Mouse (Mus musculus) A20 (cell line): ENCODE data around the gene Angel1.

Experiments
- DNase-seq: peaks from one replicate; pipeline ENCODE4 v3.0.0-alpha.2; 2011; ENCODE audit warnings: low read depth, low spot score

The Angel1 gene

DNA sequence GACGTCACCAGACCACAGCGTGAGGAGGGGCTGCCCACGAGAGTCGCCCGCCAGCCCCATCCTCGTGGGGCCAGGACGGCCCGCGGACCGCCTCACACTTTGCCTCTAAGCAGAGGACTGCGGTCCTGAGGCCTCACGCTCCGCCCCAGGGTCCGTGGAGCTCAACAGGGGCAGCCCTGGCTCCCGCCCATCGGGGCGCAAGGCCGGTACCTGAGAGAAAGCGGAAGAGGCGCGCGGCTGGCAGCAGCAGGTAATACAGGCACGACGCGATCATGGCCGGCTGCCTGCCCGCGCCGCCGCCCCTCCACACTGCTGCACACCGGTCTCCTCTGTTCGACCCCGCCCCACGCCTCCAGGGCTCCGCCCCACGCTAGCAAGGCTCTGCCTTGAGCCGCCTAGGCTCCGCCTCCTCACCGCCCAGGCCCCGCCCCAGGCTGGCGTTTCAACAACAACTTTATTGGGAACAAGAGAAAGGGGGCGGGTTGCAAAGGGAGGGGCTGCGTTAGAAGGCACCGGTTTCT, at the start of gene Angel1:
Gene Angel1, minus strand, starts transcription at position 341 of the 521 bp plus-strand sequence.
- DNase-seq: peak; percentile 98

DNA sequence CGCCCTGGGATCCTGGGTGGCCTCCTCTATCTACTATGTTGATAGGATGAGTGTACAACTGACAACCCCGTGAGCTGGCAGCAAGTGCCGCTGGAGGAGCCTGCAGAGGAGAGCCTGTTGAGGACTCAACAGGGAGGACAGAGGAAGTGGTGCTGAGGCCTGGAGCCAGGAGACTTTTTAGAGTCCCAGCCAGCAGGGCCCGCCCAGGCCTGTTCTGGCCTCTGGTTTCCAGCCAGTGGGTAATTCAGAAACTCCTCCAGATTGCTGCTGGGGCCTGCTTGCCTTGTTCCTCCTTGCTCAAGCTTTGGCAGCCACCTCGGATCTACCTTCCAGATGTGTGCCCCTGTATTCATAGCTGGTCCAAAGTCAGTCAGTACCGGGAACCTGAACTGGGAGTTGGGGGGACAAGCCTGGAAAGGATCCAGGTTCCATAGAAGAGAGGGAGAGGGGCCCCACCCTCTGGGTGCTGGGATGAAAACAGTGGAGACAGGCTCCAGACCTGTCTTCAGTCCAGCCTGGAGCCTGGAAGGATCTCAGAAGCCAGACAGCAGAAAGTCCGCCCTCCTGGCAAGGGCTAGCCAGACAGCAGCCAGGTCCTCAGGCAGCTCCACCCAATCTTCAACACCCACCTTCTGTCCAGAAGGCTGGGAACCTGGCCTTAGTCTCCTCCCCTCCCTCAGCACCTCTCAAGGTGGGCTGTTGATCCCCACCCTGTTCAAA, 49.5 kb upstream of the Angel1 start:
- no peak for DNase-seq

DNA sequence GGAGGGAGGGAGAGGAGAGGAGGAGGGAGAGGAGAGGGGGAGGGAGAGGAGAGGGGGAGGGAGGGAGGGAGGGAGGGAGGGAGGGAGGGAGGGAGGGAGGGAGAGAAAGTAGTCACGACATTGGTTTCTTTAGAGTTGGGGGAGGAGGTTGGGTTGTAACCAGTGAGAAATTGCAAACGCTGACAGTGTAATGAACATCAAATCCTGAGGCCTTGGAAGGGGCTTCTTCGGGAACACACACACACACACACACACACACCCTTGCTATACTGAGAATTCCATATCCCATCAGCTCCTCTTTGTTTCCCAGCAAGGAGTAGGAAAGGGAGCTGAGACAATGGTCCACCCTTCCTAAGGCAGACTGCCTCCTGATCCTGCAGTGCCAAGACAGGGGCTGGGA, 46.3 kb upstream of the Angel1 start:
- DNase-seq: no peak

DNA sequence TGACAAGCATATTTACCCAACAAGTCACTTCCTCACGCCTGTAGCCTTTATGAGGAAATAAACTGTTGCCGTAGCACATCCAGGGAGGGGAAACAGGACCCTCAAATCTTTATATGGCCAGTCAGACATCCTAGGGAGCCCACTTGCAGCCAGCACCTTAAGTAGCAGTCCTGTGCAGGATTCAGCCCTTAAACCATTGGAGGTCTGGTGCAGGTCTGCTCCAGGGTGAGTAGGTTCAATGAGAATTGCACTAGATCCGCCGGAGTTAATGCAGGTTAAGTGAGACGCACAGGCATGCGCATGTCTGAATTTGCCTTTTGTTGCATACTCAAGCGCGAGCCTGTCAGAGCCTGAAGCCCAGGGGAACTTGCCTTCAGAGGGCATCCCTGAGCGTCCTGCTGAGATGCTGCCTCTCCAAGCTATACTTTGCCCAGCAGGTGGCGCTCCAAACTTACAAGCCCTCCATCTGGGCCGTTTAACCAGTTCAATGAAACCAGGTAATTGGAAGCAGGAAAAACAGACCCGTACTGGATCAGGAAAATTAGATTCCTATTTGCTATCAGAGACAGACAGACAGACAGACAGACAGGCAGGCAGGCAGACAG, 45.7 kb upstream of the Angel1 start:
- peak; percentile 90 for DNase-seq

DNA sequence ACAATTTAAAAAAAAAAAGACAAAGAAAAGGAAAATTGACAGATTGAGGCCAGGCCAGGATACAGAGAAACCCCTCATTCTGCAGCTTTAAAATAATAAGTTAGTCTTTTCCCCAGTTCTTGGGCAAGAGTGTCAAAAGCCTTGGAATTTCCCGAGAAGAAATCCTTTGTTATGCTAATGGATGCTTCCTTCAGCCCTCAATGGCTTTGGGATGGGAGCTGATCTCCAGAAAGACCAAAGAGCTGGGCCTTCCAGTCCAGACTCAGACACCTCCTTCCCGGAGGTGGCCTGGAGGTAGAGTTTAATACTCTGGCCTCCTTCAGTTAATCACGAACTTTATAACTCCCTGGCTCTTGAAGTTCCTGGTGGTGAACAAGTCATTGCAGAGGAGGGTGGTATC, 44.7 kb upstream of the Angel1 start:
- DNase-seq: no peak

DNA sequence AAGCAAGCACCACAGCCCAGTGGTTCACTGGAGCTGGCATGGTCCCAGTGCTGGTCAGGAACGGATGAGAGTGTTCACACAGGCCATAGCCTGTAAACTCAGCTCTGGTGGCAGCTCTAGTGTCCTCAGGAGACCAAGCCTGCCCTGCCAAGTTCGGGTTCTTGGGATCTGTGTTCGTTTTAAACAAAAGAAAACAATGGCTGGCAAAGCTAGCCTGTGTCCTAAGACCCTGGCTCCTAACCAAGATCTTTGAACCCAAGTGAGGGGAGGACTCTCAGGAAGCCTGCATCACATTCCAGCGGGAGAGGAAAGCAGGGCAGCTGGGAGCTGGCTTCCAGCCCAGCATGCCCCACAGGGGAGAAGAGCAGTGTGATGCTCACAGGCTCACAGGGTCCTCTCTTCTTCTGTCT, 44.0 kb upstream of the Angel1 start:
- no peak for DNase-seq

DNA sequence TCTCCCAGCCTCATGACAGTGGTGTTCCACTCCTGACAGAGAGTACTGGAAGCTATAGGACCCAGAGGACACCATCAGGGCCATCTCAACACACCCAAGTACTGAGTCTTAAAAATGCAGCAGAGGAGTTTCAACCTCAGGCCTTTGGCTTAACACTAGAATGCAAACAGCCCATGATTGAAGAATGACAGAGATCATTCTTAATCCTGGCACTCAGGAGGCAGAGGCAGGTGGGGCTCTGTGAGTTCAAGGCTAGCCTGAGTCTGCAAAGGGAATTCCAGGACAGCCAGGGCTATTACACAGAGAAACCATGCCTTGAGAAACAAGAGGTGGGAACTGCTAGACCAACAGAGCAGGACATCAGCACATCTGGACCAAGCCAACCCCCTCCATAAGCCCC, 43.6 kb upstream of the Angel1 start:
- no peak for DNase-seq

DNA sequence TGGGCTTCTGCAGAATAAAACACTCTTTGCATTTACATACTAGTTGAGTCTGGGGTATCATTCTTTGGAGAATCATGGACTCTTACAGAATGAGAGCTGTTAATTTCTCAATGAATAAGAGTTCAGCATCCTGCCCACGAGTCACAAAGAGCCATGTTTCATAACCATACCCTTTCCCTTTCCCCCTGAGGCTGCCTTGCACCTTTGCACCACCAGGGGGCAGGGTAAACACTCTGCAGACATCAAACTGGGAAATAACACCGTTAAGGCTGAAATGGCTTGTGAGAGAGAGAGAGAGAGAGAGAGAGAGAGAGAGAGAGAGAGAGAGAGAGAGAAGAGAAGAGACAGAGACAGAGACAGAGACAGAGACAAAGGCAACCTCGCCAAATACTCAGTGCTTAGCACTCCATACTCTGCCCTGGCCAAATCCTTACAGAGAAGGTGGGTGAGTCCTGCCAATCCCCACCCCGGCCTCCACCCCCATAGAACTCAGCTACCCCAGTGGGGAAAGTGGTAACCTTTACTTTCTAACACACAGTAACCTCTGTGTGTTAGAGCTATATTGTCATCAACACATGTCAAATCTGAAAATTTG, 42.8 kb upstream of the Angel1 start:
- peak; percentile 63 for DNase-seq

DNA sequence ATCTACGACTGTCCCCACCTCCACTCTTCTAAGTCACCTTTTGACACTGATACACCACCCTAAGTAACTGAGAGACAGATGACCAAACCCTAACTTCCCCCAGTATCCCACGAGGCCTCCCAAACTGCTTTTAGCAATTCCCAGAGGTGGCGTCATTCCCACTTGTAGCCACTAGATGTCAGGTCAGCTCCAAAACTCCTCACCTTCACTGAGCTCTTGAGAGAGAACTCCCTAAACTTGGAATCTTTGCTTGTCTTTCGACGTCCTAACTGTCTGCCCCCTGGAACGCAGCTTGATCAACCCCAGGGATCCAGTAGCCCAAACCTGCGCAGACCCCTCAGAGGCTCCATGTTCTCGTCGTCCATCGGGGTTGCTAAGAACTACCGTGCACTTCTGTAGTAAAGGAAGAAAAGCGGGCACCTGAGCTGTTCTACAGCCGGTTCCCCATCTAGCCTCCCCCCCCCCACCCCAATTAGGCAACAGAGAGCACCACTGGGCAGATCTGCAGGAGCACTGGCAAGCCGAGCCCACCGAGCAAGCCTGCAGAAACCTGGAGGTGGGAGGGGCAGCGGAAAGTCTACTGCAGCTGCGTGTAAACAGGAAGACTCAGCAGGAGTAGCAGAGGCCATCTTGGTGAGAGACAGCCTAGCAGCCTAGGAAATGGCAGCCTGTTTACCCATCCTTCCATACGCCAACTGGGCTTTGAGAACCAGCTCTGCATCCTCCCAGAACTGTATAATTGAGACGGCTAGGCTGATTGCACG, 41.8 kb upstream of the Angel1 start:
- peak; percentile 37 for DNase-seq

DNA sequence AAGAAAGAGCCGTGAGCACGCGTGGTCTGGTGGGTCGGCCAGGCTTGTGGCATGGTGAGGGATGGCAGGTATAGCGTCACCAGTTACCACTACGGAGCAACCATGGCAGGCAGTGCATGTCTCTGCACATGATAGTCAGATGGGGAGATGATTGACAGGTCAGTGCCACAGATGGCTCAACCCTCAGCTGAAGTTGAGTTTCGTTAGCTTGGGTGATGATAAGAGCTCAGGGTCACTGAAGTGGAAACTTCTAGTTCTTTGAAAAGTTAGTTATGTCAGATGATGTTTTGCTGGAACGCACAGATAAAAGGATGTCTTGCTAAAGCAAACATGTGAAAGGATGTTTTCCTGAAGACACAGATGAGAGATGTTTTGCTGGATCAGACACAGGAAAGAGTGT, 40.2 kb upstream of the Angel1 start:
- peak; percentile 12 for DNase-seq

DNA sequence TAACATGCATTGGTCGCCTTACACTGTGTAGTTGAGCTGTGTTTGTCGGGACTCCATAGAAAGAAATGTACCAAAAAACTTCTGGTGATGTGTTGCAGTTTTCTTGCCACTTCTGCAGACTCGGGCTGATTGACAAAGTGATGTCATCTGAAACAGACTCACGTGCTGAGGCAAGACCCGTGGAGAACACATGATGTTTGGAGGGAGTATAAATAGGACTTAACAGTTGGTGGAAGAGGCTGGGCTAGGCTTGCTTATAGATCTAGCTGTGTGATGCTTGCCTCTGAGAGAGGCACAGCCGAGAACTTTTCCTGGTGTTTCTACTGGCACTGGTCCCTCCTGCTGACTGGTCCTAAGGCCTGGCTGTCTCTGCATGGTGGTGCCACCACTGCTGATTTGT, 37.8 kb upstream of the Angel1 start:
- DNase-seq: no peak

DNA sequence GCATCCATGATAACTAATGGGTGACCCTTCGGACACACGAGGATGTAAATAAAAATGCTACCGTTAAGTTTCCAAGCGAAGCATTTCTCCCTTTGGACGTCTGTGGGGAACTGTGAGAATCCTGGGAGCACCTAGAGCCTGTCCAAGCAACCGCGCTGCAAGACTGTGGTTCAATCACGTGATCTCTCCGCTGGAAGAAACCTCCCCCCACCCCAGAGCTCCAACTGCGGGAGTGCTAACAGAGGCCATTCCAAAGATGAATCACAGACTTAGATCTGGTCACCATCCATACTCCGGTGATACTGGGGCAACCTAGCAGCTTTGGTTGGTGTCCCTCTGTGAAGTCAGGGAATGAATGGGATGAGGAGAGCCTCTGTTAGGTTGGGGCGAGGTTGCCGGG, 34.8 kb upstream of the Angel1 start:
- DNase-seq: no peak

DNA sequence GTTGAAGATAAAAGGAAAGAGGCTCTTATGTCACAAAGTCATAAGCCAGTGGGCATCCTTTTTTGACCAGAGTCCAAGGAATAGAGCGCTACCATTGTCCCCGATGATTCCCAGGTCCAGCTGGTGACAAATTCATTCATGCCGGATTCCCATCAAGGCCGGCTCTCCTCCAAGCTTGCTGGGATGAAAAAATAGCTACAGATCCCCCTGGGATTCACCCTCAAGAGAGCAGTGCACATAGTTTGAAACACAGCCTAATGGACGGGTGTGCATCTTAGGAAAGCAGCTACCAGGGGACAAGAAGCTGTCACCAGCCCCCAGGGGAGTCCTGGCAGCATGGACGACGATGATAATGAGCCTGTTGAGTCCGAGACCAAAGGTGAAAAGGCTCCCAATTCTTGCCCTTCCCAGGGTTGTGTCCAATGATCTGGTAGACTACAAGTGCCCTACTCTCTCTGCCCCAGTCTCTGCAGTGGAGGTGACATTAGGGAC, 8.1 kb upstream of the Angel1 start, which contains the start of gene Lrrc74a:
Gene Lrrc74a, plus strand, starts transcription at position 51 of the 492 bp plus-strand sequence.
- no peak for DNase-seq

DNA sequence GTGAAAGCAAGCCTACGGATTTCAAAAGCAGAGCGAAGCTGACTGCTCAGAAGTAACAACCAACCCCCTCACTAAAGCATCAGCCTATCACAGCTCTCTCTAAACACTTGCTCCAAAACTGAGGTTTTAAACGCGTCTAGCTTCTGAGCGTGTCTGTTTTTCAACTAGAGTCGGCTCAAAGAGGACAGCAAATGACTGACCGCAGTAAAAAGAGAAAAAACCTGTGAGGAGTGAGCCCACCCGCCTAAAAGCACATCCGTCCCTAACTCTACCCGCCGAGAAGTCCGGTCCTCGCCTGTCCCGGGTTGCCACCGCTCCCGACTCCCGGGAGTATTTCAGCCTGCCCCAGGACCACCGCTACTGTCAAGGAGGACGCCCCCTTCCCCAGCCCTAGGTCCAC, 554 bp downstream of the Angel1 start:
- DNase-seq: no peak

DNA sequence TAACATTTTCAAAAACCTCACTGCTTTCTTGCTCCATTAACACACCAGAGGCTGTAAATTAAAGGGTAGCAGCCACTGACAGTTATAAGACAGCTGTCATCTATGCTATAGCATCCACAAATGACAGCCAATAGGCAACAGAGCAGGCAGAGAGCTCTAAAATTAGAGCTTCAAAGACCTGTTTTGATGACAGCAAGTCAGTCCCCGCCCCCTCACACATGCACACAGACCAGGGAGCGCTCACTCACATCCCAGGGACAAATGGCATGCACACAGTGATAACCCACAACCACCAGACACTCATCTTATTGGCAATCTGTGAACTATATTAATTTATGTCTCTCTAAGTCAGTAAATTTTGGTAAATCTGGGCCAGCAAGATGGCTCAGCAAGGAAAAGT, 2.0 kb downstream of the Angel1 start:
- DNase-seq: no peak

DNA sequence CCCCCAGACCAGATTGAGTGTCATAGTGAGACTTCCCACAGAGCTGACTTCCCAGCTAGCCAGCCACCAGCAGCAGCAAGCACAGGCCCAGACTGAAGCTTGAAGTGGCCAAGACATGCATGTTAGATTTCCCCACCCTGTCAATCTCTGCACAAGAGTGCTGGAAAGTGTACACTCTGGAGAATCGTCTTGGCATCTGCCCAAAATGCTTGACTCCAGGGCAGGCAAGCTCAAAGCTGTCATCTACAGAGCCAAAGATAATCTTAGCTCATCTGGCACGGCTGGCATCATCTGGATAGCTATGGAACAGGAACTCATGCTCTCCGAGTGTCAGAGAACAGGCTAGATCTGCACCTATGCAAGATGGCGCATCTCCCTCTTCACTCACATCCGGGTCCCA, 4.8 kb downstream of the Angel1 start:
- no peak for DNase-seq

DNA sequence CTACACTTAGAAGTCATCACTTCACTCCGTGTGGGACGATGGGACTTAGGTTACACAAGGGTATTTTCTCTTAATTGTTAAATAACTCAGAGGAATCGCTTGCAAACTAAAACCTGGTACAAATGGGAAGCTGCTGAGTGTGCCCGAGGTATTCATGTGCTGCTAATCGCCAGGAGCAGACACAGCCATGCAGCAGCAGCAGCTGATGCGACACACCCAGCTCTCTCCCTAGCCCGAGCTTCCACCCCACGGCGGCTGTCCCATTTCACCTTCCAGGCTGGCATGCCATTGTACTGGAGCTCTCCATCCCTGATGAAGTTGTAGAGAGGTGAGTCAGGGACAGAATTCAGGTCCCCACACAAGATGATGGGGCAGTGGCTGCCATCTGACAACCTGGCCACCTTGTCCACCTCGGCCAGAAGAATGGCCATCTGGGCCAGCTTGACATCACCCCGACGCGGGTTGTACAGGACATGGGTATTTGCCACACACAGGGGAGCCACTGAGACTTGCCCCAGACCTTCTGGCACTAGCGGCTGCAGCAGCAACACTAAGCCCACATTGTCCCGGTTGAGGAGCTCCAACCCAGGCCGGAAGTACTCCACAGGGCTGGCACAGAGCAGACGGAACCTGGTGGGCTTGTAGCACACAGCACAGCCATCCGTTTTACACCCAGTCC, 6.2 kb downstream of the Angel1 start:
- DNase-seq: no peak

DNA sequence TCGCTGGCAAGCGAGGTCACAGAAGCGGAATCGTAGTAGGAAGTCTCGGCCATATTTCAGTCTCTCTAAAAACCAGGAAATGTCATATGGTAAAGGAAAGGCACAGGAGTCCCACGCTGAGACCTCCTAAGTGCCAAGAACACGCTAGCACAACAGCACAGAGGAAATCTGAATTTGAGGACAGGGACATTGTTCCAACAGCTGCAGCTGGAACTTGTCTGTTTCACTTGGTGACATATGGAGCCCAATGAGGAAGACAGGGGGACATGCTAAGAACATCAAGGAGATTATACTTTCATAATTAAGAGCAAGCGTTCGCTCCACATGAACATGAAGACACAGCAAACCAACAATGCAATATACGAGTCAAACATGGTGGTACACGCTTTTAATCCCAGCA, 9.3 kb downstream of the Angel1 start:
- no peak for DNase-seq

DNA sequence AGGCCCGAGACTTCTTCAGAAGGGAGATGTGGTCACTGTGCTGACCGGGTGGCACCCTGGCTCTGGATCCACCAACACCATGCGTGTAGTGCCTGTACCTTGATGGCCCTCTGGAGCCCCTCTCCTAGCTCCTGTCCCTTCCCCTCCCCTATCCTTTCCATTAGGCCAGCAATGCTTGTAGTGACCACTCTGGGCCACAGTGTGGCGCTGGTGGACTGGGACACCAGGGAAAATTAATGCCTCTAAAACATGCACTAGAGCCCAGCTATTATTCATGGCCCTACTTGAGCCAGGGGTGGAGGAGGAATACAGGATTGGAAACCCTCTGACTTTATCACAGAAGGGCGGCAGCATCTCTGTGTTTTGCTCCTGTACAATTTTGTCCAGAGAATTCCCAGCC, 10.9 kb downstream of the Angel1 start:
- peak; percentile 51 for DNase-seq

DNA sequence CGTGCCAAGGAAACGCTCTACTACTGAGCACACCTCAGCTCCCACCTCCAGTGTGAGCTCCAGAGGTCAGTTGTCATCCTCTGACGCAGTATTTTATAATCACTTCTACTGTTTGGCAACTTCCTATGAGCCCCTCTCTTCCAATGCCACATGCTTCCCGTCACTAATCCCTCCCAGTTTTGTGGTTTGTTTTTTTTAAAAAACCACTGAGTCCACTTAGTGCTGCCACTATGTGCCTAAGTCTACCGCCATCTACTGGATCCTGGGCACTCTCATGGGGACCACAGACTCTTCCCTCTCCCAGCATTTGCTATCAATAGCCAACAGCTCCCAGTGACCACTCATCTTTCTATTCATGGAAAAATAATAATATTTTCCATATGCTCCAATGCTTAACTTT, 12.2 kb downstream of the Angel1 start:
- DNase-seq: no peak

DNA sequence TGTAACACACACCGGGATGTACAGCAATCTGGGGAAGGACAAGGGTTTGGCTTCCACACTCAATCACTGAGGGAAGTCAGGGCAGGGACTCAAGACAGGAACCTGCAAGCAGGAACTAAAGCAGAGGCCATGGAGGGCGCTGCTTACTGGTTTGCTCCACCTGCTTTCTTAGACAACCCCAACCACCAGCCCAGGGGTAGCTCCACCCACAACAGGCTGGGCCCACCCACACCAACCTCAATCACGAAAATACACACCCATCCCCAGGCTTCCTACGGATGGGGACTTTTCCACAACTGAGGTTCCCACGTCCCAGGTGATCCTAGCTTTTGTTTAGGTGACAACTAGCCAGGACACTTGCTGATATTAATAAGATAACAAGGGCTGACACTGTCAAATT, 20.4 kb downstream of the Angel1 start:
- DNase-seq: no peak
